Mouse (Mus musculus): ENCODE data around the gene Parp11. TPM values are rescaled to one million over a fixed set of nuclear protein-coding genes. Genes with fewer than 3 reads are reported as not detected.
"Not testable (repeated sequence)": the region's sequence is repeated elsewhere in the genome, so short reads cannot be mapped to it uniquely, and the experiment has no call there.

Gene Parp11
- polyA plus RNA-seq, 1 experiment from 2014 or later, result 80.6 TPM

- Histone ChIP-seq H3K9me3 (no peaks in the 10 kb centered on the region), H3K27me3 (no peaks in the 10 kb centered on the region), H3K36me3 (peaks cover 59% of the 10 kb centered on the region), H3K9ac (no peak overlapping the region), H3K4me3 (no peak overlapping the region), H3K27ac (no peak overlapping the region), H3K4me1 (replicated peaks) (no peaks in the 10 kb centered on the region), H3K4me2 (no peak overlapping the region)
- WGBS, result 87% methylated on average over 8 of the region's 8 CpGs
- no peak for ATAC-seq (ENCODE audit: low FRiP score)
Observed at GRCm38 (mm10) chr6:127473961-127474360, 27.3 kb downstream of the Parp11 start.

GRCm38 (mm10) chr6:127475231-127475630 is 28.6 kb downstream of the Parp11 start:
- no peak for ATAC-seq (ENCODE audit: low FRiP score)
- Histone ChIP-seq H3K4me3 (no peak overlapping the region), H3K27me3 (no peaks in the 10 kb centered on the region), H3K4me1 (replicated peaks) (no peaks in the 10 kb centered on the region), H3K9me3 (no peaks in the 10 kb centered on the region), H3K27ac (no peak overlapping the region), H3K36me3 (peaks cover 59% of the 10 kb centered on the region), H3K4me2 (no peak overlapping the region), H3K9ac (no peak overlapping the region)
- WGBS, result 41% methylated on average over 3 of the region's 3 CpGs

GRCm38 (mm10) chr6:127491046-127491445 is 44.4 kb downstream of the Parp11 start:
- Histone ChIP-seq H3K9me3 (no peaks in the 10 kb centered on the region; the same call in 1 of the 2 replicates), H3K36me3 (peaks cover 38% of the 10 kb centered on the region), H3K4me1 (replicated peaks) (peaks cover 17% of the 10 kb centered on the region), H3K4me2 (no peak overlapping the region), H3K27ac (no peak overlapping the region), H3K27me3 (no peaks in the 10 kb centered on the region), H3K9ac (no peak overlapping the region), H3K4me3 (no peak overlapping the region)
- ATAC-seq (ENCODE audit: low FRiP score), result no peak
- WGBS, result 86% methylated on average over 6 of the region's 6 CpGs

- peaks cover 30% of the 10 kb centered on the region for H3K36me3 ChIP-seq
- ATAC-seq (ENCODE audit: low FRiP score), result no peak
- H3K4me3 ChIP-seq, result no peak overlapping the region
- H3K9ac ChIP-seq, result no peak overlapping the region
- H3K4me1 ChIP-seq (replicated peaks), result peaks cover 18% of the 10 kb centered on the region
- 77% methylated on average over 4 of the region's 4 CpGs for WGBS
- no peaks in the 10 kb centered on the region for H3K27me3 ChIP-seq
- H3K4me2 ChIP-seq, result no peak overlapping the region
- no peaks in the 10 kb centered on the region for H3K9me3 ChIP-seq
- H3K27ac ChIP-seq, result no peak overlapping the region
Observed at GRCm38 (mm10) chr6:127492561-127492960, 45.9 kb downstream of the Parp11 start.

- Histone ChIP-seq H3K9me3 (no peaks in the 10 kb centered on the region), H3K36me3 (peaks cover 35% of the 10 kb centered on the region), H3K4me3 (no peak overlapping the region), H3K4me2 (no peak overlapping the region), H3K4me1 (replicated peaks) (peaks cover 18% of the 10 kb centered on the region), H3K27ac (no peak overlapping the region), H3K27me3 (no peaks in the 10 kb centered on the region), H3K9ac (no peak overlapping the region)
- 68% methylated on average over 13 of the region's 13 CpGs for WGBS
- ATAC-seq (ENCODE audit: low FRiP score), result no peak
Observed at GRCm38 (mm10) chr6:127493750-127494149, 47.1 kb downstream of the Parp11 start.

- Histone ChIP-seq H3K9ac (no peak overlapping the region), H3K4me1 (replicated peaks) (peaks cover 18% of the 10 kb centered on the region), H3K27ac (no peak overlapping the region), H3K4me3 (no peak overlapping the region), H3K36me3 (peaks cover 35% of the 10 kb centered on the region), H3K9me3 (no peaks in the 10 kb centered on the region), H3K4me2 (no peak overlapping the region), H3K27me3 (no peaks in the 10 kb centered on the region)
- WGBS, result 93% methylated on average over 9 of the region's 9 CpGs
- ATAC-seq (ENCODE audit: low FRiP score), result no peak
Observed at GRCm38 (mm10) chr6:127494357-127494756, 47.7 kb downstream of the Parp11 start.

- no peak for ATAC-seq (ENCODE audit: low FRiP score)
- H3K27ac ChIP-seq, result no peak overlapping the region
- WGBS, result 83% methylated on average over 2 of the region's 2 CpGs
Observed at GRCm38 (mm10) chr6:127495251-127495650, 48.6 kb downstream of the Parp11 start.

GRCm38 (mm10) chr6:127495876-127496275 is 49.2 kb downstream of the Parp11 start:
- H3K27ac ChIP-seq, result no peak overlapping the region
- no peaks in the 10 kb centered on the region for H3K27me3 ChIP-seq
- WGBS, result 7% methylated on average over 6 of the region's 6 CpGs
- peaks cover 22% of the 10 kb centered on the region for H3K4me1 ChIP-seq (replicated peaks)
- H3K9ac ChIP-seq, result no peak overlapping the region
- no peak overlapping the region for H3K4me3 ChIP-seq
- no peaks in the 10 kb centered on the region for H3K9me3 ChIP-seq
- ATAC-seq (ENCODE audit: low FRiP score), result no peak
- H3K36me3 ChIP-seq, result peaks cover 23% of the 10 kb centered on the region
- no peak overlapping the region for H3K4me2 ChIP-seq

More at GRCm38 (mm10) chr6:127495251-127495650, 48.6 kb downstream of the Parp11 start:
- Histone ChIP-seq H3K4me1 (replicated peaks) (peaks cover 22% of the 10 kb centered on the region), H3K27me3 (no peaks in the 10 kb centered on the region), H3K9me3 (no peaks in the 10 kb centered on the region), H3K4me2 (no peak overlapping the region), H3K36me3 (peaks cover 30% of the 10 kb centered on the region), H3K9ac (no peak overlapping the region), H3K4me3 (no peak overlapping the region)

GRCm38 (mm10) chr6:127496841-127497656 is 50.4 kb downstream of the Parp11 start:
- no peak overlapping the region for H3K4me2 ChIP-seq

GRCm38 (mm10) chr6:127500119-127500518 is 53.5 kb downstream of the Parp11 start:
- H3K4me3 ChIP-seq, result no peak overlapping the region
- WGBS, result 69% methylated on average over 9 of the region's 9 CpGs
- no peaks in the 10 kb centered on the region for H3K9me3 ChIP-seq
- no peaks in the 10 kb centered on the region for H3K27me3 ChIP-seq
- H3K27ac ChIP-seq, result no peak overlapping the region
- peaks cover 14% of the 10 kb centered on the region for H3K4me1 ChIP-seq (replicated peaks)
- H3K4me2 ChIP-seq, result no peak overlapping the region
- ATAC-seq (ENCODE audit: low FRiP score), result no peak
- H3K36me3 ChIP-seq, result peaks cover 5% of the 10 kb centered on the region; the same call in 1 of the 2 replicates
- no peak overlapping the region for H3K9ac ChIP-seq

More at GRCm38 (mm10) chr6:127496841-127497656, 50.4 kb downstream of the Parp11 start:
- H3K27ac ChIP-seq, result 0 out of 2 replicates have a peak overlapping the region, but pooled peaks have one; percentile 0
- no peak overlapping the region for H3K9ac ChIP-seq
- no peaks in the 10 kb centered on the region for H3K9me3 ChIP-seq
- ATAC-seq (ENCODE audit: low FRiP score), result no peak
- H3K4me1 ChIP-seq (replicated peaks), result peaks cover 22% of the 10 kb centered on the region
- no peak overlapping the region for H3K4me3 ChIP-seq
- no peaks in the 10 kb centered on the region for H3K27me3 ChIP-seq
- 73% methylated on average over 18 of the region's 18 CpGs for WGBS
- peaks cover 12% of the 10 kb centered on the region for H3K36me3 ChIP-seq

GRCm38 (mm10) chr6:127500806-127501205 is 54.2 kb downstream of the Parp11 start:
- ATAC-seq (ENCODE audit: low FRiP score), result no peak
- Histone ChIP-seq H3K27me3 (no peaks in the 10 kb centered on the region), H3K27ac (no peak overlapping the region), H3K4me1 (replicated peaks) (peaks cover 7% of the 10 kb centered on the region), H3K36me3 (peaks cover 5% of the 10 kb centered on the region; the same call in 1 of the 2 replicates), H3K9ac (no peak overlapping the region), H3K9me3 (no peaks in the 10 kb centered on the region), H3K4me2 (no peak overlapping the region), H3K4me3 (no peak overlapping the region)
- 90% methylated on average over 3 of the region's 3 CpGs for WGBS

GRCm38 (mm10) chr6:127502530-127502929 is 55.9 kb downstream of the Parp11 start:
- Histone ChIP-seq H3K36me3 (peaks cover 5% of the 10 kb centered on the region; the same call in 1 of the 2 replicates), H3K9ac (no peak overlapping the region), H3K9me3 (no peaks in the 10 kb centered on the region), H3K4me2 (no peak overlapping the region), H3K4me1 (replicated peaks) (0 out of 2 replicates have a peak, but pooled peaks cover 4% of the 10 kb centered on the region), H3K27me3 (no peaks in the 10 kb centered on the region), H3K27ac (no peak overlapping the region), H3K4me3 (no peak overlapping the region)
- no peak for ATAC-seq (ENCODE audit: low FRiP score)
- WGBS, result 70% methylated on average over 3 of the region's 3 CpGs

- not testable (repeated sequence) for H3K36me3 ChIP-seq; H3K27ac ChIP-seq; H3K4me2 ChIP-seq; H3K9me3 ChIP-seq; H3K4me3 ChIP-seq; H3K4me1 ChIP-seq (replicated peaks); H3K27me3 ChIP-seq; H3K9ac ChIP-seq; ATAC-seq (ENCODE audit: low FRiP score)
- 88% methylated on average over 8 of the region's 12 CpGs for WGBS
Observed at GRCm38 (mm10) chr6:127513776-127514175, 67.1 kb downstream of the Parp11 start.

All from hindbrain, embryonic 13.5 days (tissue).